Mouse (Mus musculus): ENCODE results near the gene Lin9. TPM values are rescaled to one million over a fixed set of nuclear protein-coding genes. Genes with fewer than 3 reads are reported as not detected.
"Not testable (repeated sequence)": the region's sequence is repeated elsewhere in the genome, so short reads cannot be mapped to it uniquely, and the experiment has no call there.

Gene Lin9
- polyA plus RNA-seq, 1 experiment from 2014 or later, result 13.7 TPM

GRCm38 (mm10) chr1:180626141-180626540 is 14.8 kb upstream of the Lin9 start:
- ATAC-seq (no peak), DNase-seq (ENCODE audit: low read depth, low spot score) (no peak)
- ChIA-PET CTCF (no interaction called here), POLR2A (no interaction called here)
- in situ Hi-C loops (cut with MboI; ENCODE audit: low pct_unique_long_range_greater_than_20kb), result no loop called here
- no peaks in the 10 kb centered on the region for H3K27me3 ChIP-seq
- TF ChIP-seq CTCF (IDR thresholded peaks at IDR 0.05), result no peak

GRCm38 (mm10) chr1:180637796-180638195 is 3.2 kb upstream of the Lin9 start:
- POLR2A ChIA-PET; in situ Hi-C loops (cut with MboI; ENCODE audit: low pct_unique_long_range_greater_than_20kb); H3K27me3 ChIP-seq; CTCF ChIA-PET; DNase-seq (ENCODE audit: low read depth, low spot score); ATAC-seq: not testable (repeated sequence)

- in situ Hi-C loops (cut with MboI; ENCODE audit: low pct_unique_long_range_greater_than_20kb), result no loop called here
- ChIA-PET CTCF (no interaction called here), POLR2A (interaction anchor here (0.6 to 1.0 kb wide), 3 partner anchors 33 to 73 kb away, joined by 3 to 4 read pairs (median 3); no protein-coding TSS in a partner anchor)
- DNase-seq (ENCODE audit: low read depth, low spot score) (no peak), ATAC-seq (no peak)
- H3K27me3 ChIP-seq, result no peaks in the 10 kb centered on the region
- no peak for TF ChIP-seq CTCF (IDR thresholded peaks at IDR 0.05)
These were observed 1.2 kb upstream of the Lin9 start for GRCm38 (mm10) chr1:180639416-180640401.

- no peak for TF ChIP-seq CTCF (IDR thresholded peaks at IDR 0.05)
- CTCF ChIA-PET, result interaction anchor here (1.1 kb wide), 1 partner anchor 33 kb away, joined by 3 read pairs; no protein-coding TSS in a partner anchor
- ATAC-seq, result peak; percentile 55
- POLR2A ChIA-PET, result interaction anchor here (0.6 kb wide), 1 partner anchor 74 kb away, joined by 4 read pairs; no protein-coding TSS in a partner anchor
- no peak for DNase-seq (ENCODE audit: low read depth, low spot score)
- H3K27me3 ChIP-seq, result no peaks in the 10 kb centered on the region
- in situ Hi-C loops (cut with MboI; ENCODE audit: low pct_unique_long_range_greater_than_20kb), result no loop called here
These were observed 285 bp upstream of the Lin9 start for GRCm38 (mm10) chr1:180640605-180641125.

- TF ChIP-seq CTCF (IDR thresholded peaks at IDR 0.05), result no peak
- POLR2A ChIA-PET, result no interaction called here
- H3K27me3 ChIP-seq, result no peaks in the 10 kb centered on the region
- DNase-seq (ENCODE audit: low read depth, low spot score) (no peak), ATAC-seq (peak; percentile 23)
- CTCF ChIA-PET, result interaction anchor here (1.1 kb wide), 1 partner anchor 34 kb away, joined by 3 read pairs; no protein-coding TSS in a partner anchor
- in situ Hi-C loops (cut with MboI; ENCODE audit: low pct_unique_long_range_greater_than_20kb), result no loop called here
These were observed 723 bp downstream of the Lin9 start for GRCm38 (mm10) chr1:180641518-180642227.

GRCm38 (mm10) chr1:180642228-180642564 is 1.2 kb downstream of the Lin9 start:
- DNase-seq (ENCODE audit: low read depth, low spot score), result no peak

GRCm38 (mm10) chr1:180691284-180691683 is 50.3 kb downstream of the Lin9 start:
- POLR2A ChIA-PET, result interaction anchor here (0.6 kb wide), 1 partner anchor 74 kb away, joined by 3 read pairs; no protein-coding TSS in a partner anchor
- TF ChIP-seq CTCF (IDR thresholded peaks at IDR 0.05), result no peak
- in situ Hi-C loops (cut with MboI; ENCODE audit: low pct_unique_long_range_greater_than_20kb), result no loop called here
- CTCF ChIA-PET, result no interaction called here
- no peak for DNase-seq (ENCODE audit: low read depth, low spot score)
- ATAC-seq, result no peak
- H3K27me3 ChIP-seq, result peaks cover 3% of the 10 kb centered on the region

More at GRCm38 (mm10) chr1:180642228-180642564, 1.2 kb downstream of the Lin9 start:
- TF ChIP-seq CTCF (IDR thresholded peaks at IDR 0.05), result no peak
- POLR2A ChIA-PET, result no interaction called here
- ATAC-seq, result no peak
- CTCF ChIA-PET, result interaction anchor here (1.7 kb wide), 1 partner anchor 12 kb away, joined by 3 read pairs; no protein-coding TSS in a partner anchor
- in situ Hi-C loops (cut with MboI; ENCODE audit: low pct_unique_long_range_greater_than_20kb), result no loop called here
- H3K27me3 ChIP-seq, result no peaks in the 10 kb centered on the region

GRCm38 (mm10) chr1:180696626-180697352 is 55.8 kb downstream of the Lin9 start, which contains the start of gene Mixl1:
TSS of gene Mixl1 (minus strand) at chr1:180697034.
- H3K27me3 ChIP-seq, result peaks cover 16% of the 10 kb centered on the region
- ATAC-seq (no peak), DNase-seq (ENCODE audit: low read depth, low spot score) (no peak)
- TF ChIP-seq CTCF (IDR thresholded peaks at IDR 0.05), result no peak
- ChIA-PET POLR2A (no interaction called here), CTCF (no interaction called here)
- in situ Hi-C loops (cut with MboI; ENCODE audit: low pct_unique_long_range_greater_than_20kb), result no loop called here

GRCm38 (mm10) chr1:180698063-180698462 is 57.1 kb downstream of the Lin9 start:
- ChIA-PET CTCF (no interaction called here), POLR2A (interaction anchor here (0.6 kb wide), 1 partner anchor 78 kb away, joined by 5 read pairs; no protein-coding TSS in a partner anchor)
- H3K27me3 ChIP-seq, result peaks cover 16% of the 10 kb centered on the region
- TF ChIP-seq CTCF (IDR thresholded peaks at IDR 0.05), result no peak
- no peak for DNase-seq (ENCODE audit: low read depth, low spot score)
- in situ Hi-C loops (cut with MboI; ENCODE audit: low pct_unique_long_range_greater_than_20kb), result no loop called here
- ATAC-seq, result no peak

- DNase-seq (ENCODE audit: low read depth, low spot score) (no peak), ATAC-seq (no peak)
- POLR2A ChIA-PET, result interaction anchor here (0.5 kb wide), 1 partner anchor 9 kb away, joined by 4 read pairs; no protein-coding TSS in a partner anchor
- no peak for TF ChIP-seq CTCF (IDR thresholded peaks at IDR 0.05)
- H3K27me3 ChIP-seq, result no peaks in the 10 kb centered on the region
- in situ Hi-C loops (cut with MboI; ENCODE audit: low pct_unique_long_range_greater_than_20kb), result no loop called here
- CTCF ChIA-PET, result interaction anchor here (0.8 kb wide), 1 partner anchor 66 kb away, joined by 3 read pairs; no protein-coding TSS in a partner anchor
These were observed 62.5 kb downstream of the Lin9 start for GRCm38 (mm10) chr1:180703400-180703799.

All from Patski (cell line).